8 mouse cellular contexts compared by ENCODE assay signal in genomic region chr3:89159211-89159610, GRCm38 (mm10). TPM values are rescaled to one million over a fixed set of nuclear protein-coding genes. Genes with fewer than 3 reads are reported as not detected.
DNase-seq lines count a peak whose midpoint lies in the region; ATAC-seq and TF ChIP-seq lines count a peak whose summit lies in the region.

No protein-coding gene starts in this region.

- no peaks in the 10 kb centered on the region for H3K4me1 ChIP-seq in brown adipose tissue, adult 24 weeks (ENCODE audit: control insufficient read depth, insufficient read depth, insufficient read length, low read length)
- peaks cover 15% of the 10 kb centered on the region for H3K4me1 ChIP-seq in heart, embryonic 12.5 days (replicated peaks)
- H3K4me1 ChIP-seq in kidney, postnatal 0 days (replicated peaks; ENCODE audit: insufficient read depth, low read length), result peaks cover 11% of the 10 kb centered on the region; the same call in 1 of the 2 replicates
- H3K4me1 ChIP-seq in stomach, embryonic 15.5 days, result peaks cover 12% of the 10 kb centered on the region

- no peak for TF ChIP-seq CTCF in kidney, postnatal 0 days (IDR thresholded peaks at IDR 0.05; ENCODE audit: low read depth)

- H3K9me3 ChIP-seq in heart, embryonic 12.5 days (replicated peaks), result no peaks in the 10 kb centered on the region
- no peaks in the 10 kb centered on the region for H3K9me3 ChIP-seq in kidney, postnatal 0 days (replicated peaks; ENCODE audit: low read length)
- no peaks in the 10 kb centered on the region for H3K9me3 ChIP-seq in stomach, embryonic 15.5 days

- H3K4me3 ChIP-seq in brown adipose tissue, adult 24 weeks (ENCODE audit: insufficient read depth, low read depth, low read length), result peak overlapping the region; percentile 60
- peak overlapping the region; percentile 58 for H3K4me3 ChIP-seq in heart, embryonic 12.5 days
- peak overlapping the region; percentile 53; the same call in 1 of the 2 replicates for H3K4me3 ChIP-seq in kidney, postnatal 0 days (replicated peaks; ENCODE audit: low read depth, low read length)
- H3K4me3 ChIP-seq in stomach, embryonic 15.5 days (replicated peaks), result peak overlapping the region; percentile 57

- no peak for ATAC-seq in heart, embryonic 12.5 days (ENCODE audit: insufficient number of reproducible peaks, low FRiP score)
- no peak for ATAC-seq in kidney, postnatal 0 days (replicated peaks; ENCODE audit: low FRiP score, low read depth)
- peak; percentile 53; the same call in 1 of the 2 replicates for ATAC-seq in stomach, embryonic 15.5 days (ENCODE audit: insufficient read depth, low FRiP score, low read depth)
- ATAC-seq in cerebellum, adult (ENCODE audit: insufficient number of reproducible peaks, low FRiP score, low TSS enrichment), result no peak

- peaks cover 36% of the 10 kb centered on the region for H3K27me3 ChIP-seq in heart, embryonic 12.5 days (replicated peaks)
- no peaks in the 10 kb centered on the region for H3K27me3 ChIP-seq in kidney, postnatal 0 days (ENCODE audit: insufficient read depth, low read length)
- peaks cover 13% of the 10 kb centered on the region; the same call in 1 of the 2 replicates for H3K27me3 ChIP-seq in stomach, embryonic 15.5 days (replicated peaks)

- peak; percentile 41 for DNase-seq in layer of hippocampus, postnatal 10 days (ENCODE audit: low spot score in 2 of 2)
- DNase-seq in layer of hippocampus, adult 8-10 months (ENCODE audit: low spot score in 2 of 2), result no peak
- peak; percentile 73 for DNase-seq in kidney, postnatal 0 days (ENCODE audit: low spot score)
- DNase-seq in lung, postnatal 36 days, result peak; percentile 76

- no peak overlapping the region for H3K27ac ChIP-seq in brown adipose tissue, adult 24 weeks (replicated peaks; ENCODE audit: low read depth, low read length)
- H3K27ac ChIP-seq in heart, embryonic 12.5 days (ENCODE audit: poor library complexity, severe bottlenecking), result no peak overlapping the region
- H3K27ac ChIP-seq in kidney, postnatal 0 days, result no peak overlapping the region
- no peak overlapping the region for H3K27ac ChIP-seq in stomach, embryonic 15.5 days

- H3K36me3 ChIP-seq in heart, embryonic 12.5 days, result no peaks in the 10 kb centered on the region
- H3K36me3 ChIP-seq in kidney, postnatal 0 days (ENCODE audit: insufficient read depth, low read length), result no peaks in the 10 kb centered on the region
- no peaks in the 10 kb centered on the region for H3K36me3 ChIP-seq in stomach, embryonic 15.5 days

- H3K9ac ChIP-seq in heart, embryonic 12.5 days, result 0 out of 2 replicates have a peak overlapping the region, but pooled peaks have one; percentile 57
- H3K9ac ChIP-seq in kidney, postnatal 0 days (ENCODE audit: low read depth, low read length), result no peak overlapping the region
- H3K9ac ChIP-seq in stomach, embryonic 15.5 days, result no peak overlapping the region

- peak overlapping the region; percentile 98 for H3K4me2 ChIP-seq in heart, embryonic 12.5 days
- peak overlapping the region; percentile 99 for H3K4me2 ChIP-seq in kidney, postnatal 0 days (ENCODE audit: low read length)
- peak overlapping the region; percentile 100 for H3K4me2 ChIP-seq in stomach, embryonic 15.5 days

- WGBS in heart, embryonic 12.5 days, result 1% methylated on average over 13 of the region's 13 CpGs
- 3% methylated on average over 13 of the region's 13 CpGs for WGBS in kidney, postnatal 0 days
- 1% methylated on average over 13 of the region's 13 CpGs for whole genome bisulfite sequencing in stomach, embryonic 15.5 days

RNA-seq across cellular contexts. Expression of gene Hcn3, which starts 0.8 kb away (rescaled TPM):
- 10 to 100 TPM; 30.9 to 35.1 TPM for total RNA-seq in layer of hippocampus, postnatal 10 days (2021)
- total RNA-seq in layer of hippocampus, adult 8-10 months (2022), result 10 to 100 TPM; 13.3 to 15.2 (median 14.2) TPM
- not detected in 2 replicates for polyA plus RNA-seq in brown adipose tissue, adult 24 weeks (2012; ENCODE audit: insufficient read depth, insufficient read length, missing spikeins)
- polyA plus RNA-seq in heart, embryonic 12.5 days (2016; fragmentation: Nextera tagmentation; extraction: Ambion mirVana), result 0.45 and 0.65 TPM in 2 replicates
- 0.71 and 0.91 TPM in 2 replicates for polyA plus RNA-seq in kidney, postnatal 0 days (2015; fragmentation: Nextera tagmentation; extraction: Ambion mirVana)
- polyA plus RNA-seq in stomach, embryonic 15.5 days (2015; fragmentation: Nextera tagmentation; extraction: Ambion mirVana), result 2.4 and 2.6 TPM in 2 replicates

RNA-seq across cellular contexts. Expression of gene Clk2, which starts 5.4 kb away (rescaled TPM):
- 10 to 100 TPM; 52.0 to 55.9 TPM for total RNA-seq in layer of hippocampus, postnatal 10 days (2021)
- total RNA-seq in layer of hippocampus, adult 8-10 months (2022), result 10 to 100 TPM; 44.5 to 54.1 (median 48.9) TPM
- polyA plus RNA-seq in brown adipose tissue, adult 24 weeks (2012; ENCODE audit: insufficient read depth, insufficient read length, missing spikeins), result 14.3 TPM in 2 replicates
- polyA plus RNA-seq in heart, embryonic 12.5 days (2016; fragmentation: Nextera tagmentation; extraction: Ambion mirVana), result 24.6 and 24.8 TPM in 2 replicates
- 16.9 and 18.8 TPM in 2 replicates for polyA plus RNA-seq in kidney, postnatal 0 days (2015; fragmentation: Nextera tagmentation; extraction: Ambion mirVana)
- 26.3 and 26.7 TPM in 2 replicates for polyA plus RNA-seq in stomach, embryonic 15.5 days (2015; fragmentation: Nextera tagmentation; extraction: Ambion mirVana)

RNA-seq across cellular contexts. Expression of gene Scamp3, which starts 18.1 kb away (rescaled TPM):
- 10 to 100 TPM; 79.4 to 79.6 TPM for total RNA-seq in layer of hippocampus, postnatal 10 days (2021)
- total RNA-seq in layer of hippocampus, adult 8-10 months (2022), result 10 to 100 TPM; 66.2 to 72.5 (median 69.1) TPM
- polyA plus RNA-seq in brown adipose tissue, adult 24 weeks (2012; ENCODE audit: insufficient read depth, insufficient read length, missing spikeins), result 39.4 and 48.7 TPM in 2 replicates
- polyA plus RNA-seq in heart, embryonic 12.5 days (2016; fragmentation: Nextera tagmentation; extraction: Ambion mirVana), result 88.8 and 92.5 TPM in 2 replicates
- 107 and 115 TPM in 2 replicates for polyA plus RNA-seq in kidney, postnatal 0 days (2015; fragmentation: Nextera tagmentation; extraction: Ambion mirVana)
- polyA plus RNA-seq in stomach, embryonic 15.5 days (2015; fragmentation: Nextera tagmentation; extraction: Ambion mirVana), result 103 and 106 TPM in 2 replicates

RNA-seq across cellular contexts. Expression of gene Pklr, which starts 23.3 kb away (rescaled TPM):
- total RNA-seq in layer of hippocampus, postnatal 10 days (2021), result under 1 TPM; 0.22 to 0.48 TPM
- total RNA-seq in layer of hippocampus, adult 8-10 months (2022), result under 1 TPM in 1 of 4 experiments, not detected in 3; 0.14 TPM
- polyA plus RNA-seq in brown adipose tissue, adult 24 weeks (2012; ENCODE audit: insufficient read depth, insufficient read length, missing spikeins), result not detected in 2 replicates
- 1.7 and 2.8 TPM in 2 replicates for polyA plus RNA-seq in heart, embryonic 12.5 days (2016; fragmentation: Nextera tagmentation; extraction: Ambion mirVana)
- polyA plus RNA-seq in kidney, postnatal 0 days (2015; fragmentation: Nextera tagmentation; extraction: Ambion mirVana), result 3.7 and 6.8 TPM in 2 replicates
- polyA plus RNA-seq in stomach, embryonic 15.5 days (2015; fragmentation: Nextera tagmentation; extraction: Ambion mirVana), result 16.4 and 19.9 TPM in 2 replicates

RNA-seq across cellular contexts. Expression of gene Fam189b, which starts 23.7 kb away (rescaled TPM):
- total RNA-seq in layer of hippocampus, postnatal 10 days (2021), result 10 to 100 TPM; 65.8 to 69.5 TPM
- total RNA-seq in layer of hippocampus, adult 8-10 months (2022), result 10 to 100 TPM; 52.6 to 54.5 (median 53.5) TPM
- 1.3 and 2.0 TPM in 2 replicates for polyA plus RNA-seq in brown adipose tissue, adult 24 weeks (2012; ENCODE audit: insufficient read depth, insufficient read length, missing spikeins)
- polyA plus RNA-seq in heart, embryonic 12.5 days (2016; fragmentation: Nextera tagmentation; extraction: Ambion mirVana), result 15.4 and 15.6 TPM in 2 replicates
- polyA plus RNA-seq in kidney, postnatal 0 days (2015; fragmentation: Nextera tagmentation; extraction: Ambion mirVana), result 23.5 and 24.1 TPM in 2 replicates
- polyA plus RNA-seq in stomach, embryonic 15.5 days (2015; fragmentation: Nextera tagmentation; extraction: Ambion mirVana), result 21.1 and 22.1 TPM in 2 replicates

Comparison
In these comparisons a context has a peak if more than half of its experiments do, and no peak if none do; other contexts are left out.
1. DNase-seq: peak in layer of hippocampus, postnatal 10 days (2 of 2), kidney, postnatal 0 days (single experiment) and lung, postnatal 36 days (single experiment); none in layer of hippocampus, adult 8-10 months (0 of 2).
2. Peak in every context shown above with its lines, with median percentiles within 50 percentile points of each other: H3K4me3 ChIP-seq and H3K4me2 ChIP-seq.